Mouse (Mus musculus) brain, adult 2 months (tissue): Measurements from ENCODE around the gene Kdelc2.

Source experiments
- DNase-seq: peaks from one replicate; pipeline ENCODE4 v3.0.0; 2011; ENCODE audit warnings: low read depth, low spot score

Kdelc2 gene

DNA sequence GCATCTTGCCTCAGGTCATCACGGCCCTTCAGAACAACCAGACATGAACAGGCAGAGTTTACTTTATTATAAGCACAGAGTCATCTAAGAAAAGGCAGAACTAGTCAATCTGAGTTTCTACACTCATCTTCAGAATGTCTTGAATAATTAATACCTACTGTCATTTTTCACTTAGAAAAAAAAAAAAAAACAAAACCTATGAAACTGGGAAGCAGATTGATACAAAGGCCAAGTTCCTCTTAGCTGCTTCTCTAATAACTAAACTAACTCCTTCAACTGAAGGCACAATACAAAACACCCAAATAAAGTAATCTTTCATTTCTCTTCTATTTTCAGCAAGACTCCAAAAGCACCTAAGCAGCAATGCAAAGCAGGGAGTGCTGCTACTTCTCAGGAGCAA is 66.8 kb downstream of the Kdelc2 start:
- no peak for DNase-seq
